19 mouse cellular contexts compared by ENCODE assay signal in the genomic region with DNA sequence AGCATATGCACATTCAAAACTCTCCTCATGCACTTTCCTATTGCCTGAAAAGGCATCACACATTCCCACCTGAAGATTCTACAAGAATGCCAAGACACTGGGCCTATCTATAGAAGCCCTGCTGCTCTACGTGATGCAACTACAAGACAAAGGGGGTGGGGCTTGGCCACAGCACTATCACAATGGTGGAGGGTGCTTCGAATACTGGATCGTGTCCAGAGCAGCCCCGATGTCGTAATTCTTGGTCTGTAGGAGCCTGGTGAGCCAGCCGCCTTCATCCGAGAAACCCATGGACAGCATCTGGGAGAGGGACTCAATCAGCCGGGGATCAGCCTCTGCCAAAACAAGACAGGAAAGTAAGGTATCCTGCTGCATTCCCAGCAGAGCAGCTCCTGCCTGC. TPM values are rescaled to one million over a fixed set of nuclear protein-coding genes. Genes with fewer than 3 reads are reported as not detected.
DNase-seq lines count a peak whose midpoint lies in the region; ATAC-seq and TF ChIP-seq lines count a peak whose summit lies in the region.
"Had no signal": no experiment of that assay in that cellular context is flagged by ENCODE, and none has a peak within 500 bp of the region (broad histone marks: within the 10 kb centered on the region; RNA-seq: fewer than 3 reads in every experiment).

No protein-coding gene starts in this region.

- DNase-seq in liver, adult 2 months (ENCODE audit: extremely low read depth, low read depth, low spot score), result peak; percentile 75
- DNase-seq in adipocyte (ENCODE audit: low spot score), result peak; percentile 49
- DNase-seq in left cerebral cortex, postnatal 4 days, result no peak
- DNase-seq in kidney, adult 2 months, result no peak
- DNase-seq: adrenal gland, postnatal 36 days; cerebellum, adult 9-11 months; embryo, embryonic 11 days; heart, postnatal 36 days; kidney, postnatal 25 days; thymus, postnatal 36 days had no signal

- H3K9me3 ChIP-seq in liver, embryonic 12.5 days (replicated peaks), result no peaks in the 10 kb centered on the region
- no peaks in the 10 kb centered on the region for H3K9me3 ChIP-seq in lung, embryonic 16.5 days (ENCODE audit: control insufficient read depth, low read length)
- H3K9me3 ChIP-seq: forebrain, embryonic 13.5 days; G1E; hindbrain, embryonic 15.5 days had no signal

- no peak overlapping the region for H3K4me2 ChIP-seq in liver, embryonic 12.5 days
- H3K4me2 ChIP-seq in lung, embryonic 16.5 days (ENCODE audit: low read depth, low read length), result no peak overlapping the region
- H3K4me2 ChIP-seq in myocyte (ENCODE audit: low read depth), result no peak overlapping the region
- H3K4me2 ChIP-seq: forebrain, embryonic 13.5 days; heart, embryonic 11.5 days; hindbrain, embryonic 15.5 days had no signal

- intact Hi-C loops in left cerebral cortex, postnatal 4 days (cut with DNase I), result no loop called here

- no peak for TF ChIP-seq POLR2A in liver, adult 2 months (IDR thresholded peaks at IDR 0.05; ENCODE audit: extremely low read depth, insufficient read depth, low read length)
- TF ChIP-seq POLR2A in myocyte (IDR thresholded peaks at IDR 0.05; ENCODE audit: insufficient read length, low read depth), result peak; percentile 33
- TF ChIP-seq POLR2A in kidney, adult 2 months (IDR thresholded peaks at IDR 0.05; ENCODE audit: low read depth, low read length), result no peak

- H3K9ac ChIP-seq in liver, adult 2 months (ENCODE audit: low read depth, low read length), result no peak overlapping the region
- no peak overlapping the region for H3K9ac ChIP-seq in liver, embryonic 12.5 days
- no peak overlapping the region for H3K9ac ChIP-seq in lung, embryonic 16.5 days (ENCODE audit: low read length)
- H3K9ac ChIP-seq: forebrain, embryonic 13.5 days; hindbrain, embryonic 15.5 days had no signal

- H3K4me3 ChIP-seq in liver, adult 2 months (ENCODE audit: insufficient read depth, low read depth, low read length), result no peak overlapping the region
- no peak overlapping the region for H3K4me3 ChIP-seq in liver, embryonic 12.5 days
- no peak overlapping the region for H3K4me3 ChIP-seq in lung, embryonic 16.5 days (ENCODE audit: low read length)
- no peak overlapping the region for H3K4me3 ChIP-seq in myocyte
- H3K4me3 ChIP-seq in kidney, adult 2 months (ENCODE audit: insufficient read depth, low read depth, low read length), result no peak overlapping the region
- H3K4me3 ChIP-seq: forebrain, embryonic 13.5 days; hindbrain, embryonic 15.5 days had no signal

- H3K79me2 ChIP-seq in liver, adult 2 months (ENCODE audit: control insufficient read depth, insufficient read depth, low read length), result no peaks in the 10 kb centered on the region
- peaks cover 11% of the 10 kb centered on the region for H3K79me2 ChIP-seq in myocyte (ENCODE audit: control insufficient read depth, insufficient read depth)

- peaks cover 57% of the 10 kb centered on the region for H3K4me1 ChIP-seq in liver, adult 2 months (ENCODE audit: control insufficient read depth, insufficient read depth, low read length)
- peaks cover 25% of the 10 kb centered on the region for H3K4me1 ChIP-seq in liver, embryonic 12.5 days
- H3K4me1 ChIP-seq in lung, embryonic 16.5 days (replicated peaks; ENCODE audit: control insufficient read depth, insufficient read depth, low read length), result peaks cover 5% of the 10 kb centered on the region; the same call in 1 of the 2 replicates
- peaks cover 3% of the 10 kb centered on the region; the same call in 1 of the 2 replicates for H3K4me1 ChIP-seq in kidney, adult 2 months (ENCODE audit: control insufficient read depth, insufficient read depth, low read length)
- H3K4me1 ChIP-seq: forebrain, embryonic 13.5 days; hindbrain, embryonic 15.5 days had no signal

- 14% methylated on average over 8 of the region's 8 CpGs for WGBS in liver, adult 2 months
- 85% methylated on average over 8 of the region's 8 CpGs for WGBS in liver, embryonic 12.5 days (ENCODE audit: insufficient replicate concordance)
- WGBS in lung, embryonic 16.5 days, result 58% methylated on average over 8 of the region's 8 CpGs
- WGBS in kidney, adult 2 months, result 70% methylated on average over 8 of the region's 8 CpGs

- H3K36me3 ChIP-seq in liver, adult 2 months (ENCODE audit: control insufficient read depth, insufficient read depth, low read length), result peaks cover 50% of the 10 kb centered on the region
- peaks cover 89% of the 10 kb centered on the region for H3K36me3 ChIP-seq in liver, embryonic 12.5 days
- H3K36me3 ChIP-seq in lung, embryonic 16.5 days (ENCODE audit: control insufficient read depth, insufficient read depth, low read length), result peaks cover 59% of the 10 kb centered on the region
- H3K36me3 ChIP-seq in myocyte (ENCODE audit: control insufficient read depth, insufficient read depth), result peaks cover 68% of the 10 kb centered on the region
- peaks cover 30% of the 10 kb centered on the region for H3K36me3 ChIP-seq in kidney, adult 2 months (ENCODE audit: control insufficient read depth, insufficient read depth, low read length)

- no peaks in the 10 kb centered on the region for H3K27me3 ChIP-seq in liver, adult 2 months (ENCODE audit: control insufficient read depth, insufficient read depth, low read length)
- H3K27me3 ChIP-seq in liver, embryonic 12.5 days (replicated peaks), result no peaks in the 10 kb centered on the region
- no peaks in the 10 kb centered on the region for H3K27me3 ChIP-seq in lung, embryonic 16.5 days (ENCODE audit: control insufficient read depth, insufficient read depth, low read depth, low read length)
- no peaks in the 10 kb centered on the region for H3K27me3 ChIP-seq in myocyte (ENCODE audit: control insufficient read depth, insufficient read depth, insufficient read length)
- no peaks in the 10 kb centered on the region for H3K27me3 ChIP-seq in kidney, adult 2 months (replicated peaks; ENCODE audit: control insufficient read depth, insufficient read depth, low read length)
- H3K27me3 ChIP-seq: forebrain, embryonic 13.5 days; hindbrain, embryonic 15.5 days had no signal

- ATAC-seq in liver, embryonic 12.5 days, result no peak
- peak; percentile 85 for ATAC-seq in lung, embryonic 16.5 days (ENCODE audit: low read depth)
- ATAC-seq: CD4-positive, CD25-positive, alpha-beta regulatory T cell, adult 4 months; forebrain, embryonic 13.5 days; intestine, postnatal 0 days had no signal

- no peak for TF ChIP-seq CTCF in liver, adult 2 months (IDR thresholded peaks at IDR 0.05; ENCODE audit: low read depth, low read length)
- no peak for TF ChIP-seq CTCF in kidney, adult 2 months (conservative IDR thresholded peaks at IDR 0.05; ENCODE audit: insufficient read depth, insufficient read length, low read depth, low read length)

- no peak overlapping the region for H3ac ChIP-seq in myocyte (ENCODE audit: control insufficient read depth, insufficient read length)

- H3K27ac ChIP-seq in liver, adult 2 months (replicated peaks; ENCODE audit: insufficient read depth, low read depth, low read length), result peak overlapping the region; percentile 86
- H3K27ac ChIP-seq in liver, embryonic 12.5 days, result no peak overlapping the region
- H3K27ac ChIP-seq in lung, embryonic 16.5 days (ENCODE audit: low read length), result peak overlapping the region; percentile 71
- no peak overlapping the region for H3K27ac ChIP-seq in kidney, adult 2 months (ENCODE audit: insufficient read depth, low read depth, low read length)
- H3K27ac ChIP-seq: forebrain, embryonic 13.5 days; hindbrain, embryonic 15.5 days had no signal

TF ChIP-seq in myocyte, 11 proteins besides CTCF, POLR2A, EP300 and RAD21 (continues in another document):
- no peak for TF ChIP-seq REST (IDR thresholded peaks at IDR 0.05; ENCODE audit: insufficient read depth, insufficient read length)
- no peak for TF ChIP-seq USF1 (IDR thresholded peaks at IDR 0.05; ENCODE audit: low read depth)
- no peak for TF ChIP-seq CEBPB (IDR thresholded peaks at IDR 0.05; ENCODE audit: insufficient read depth, poor library complexity, severe bottlenecking)
- no peak for TF ChIP-seq MYOG (IDR thresholded peaks at IDR 0.05; ENCODE audit: control insufficient read depth in 1 of 3, insufficient read depth in 1 of 3, insufficient read length in 2 of 3, low read depth in 2 of 3)
- no peak for TF ChIP-seq E2F4 (IDR thresholded peaks at IDR 0.05; ENCODE audit: insufficient read depth)
- no peak for TF ChIP-seq MAX (IDR thresholded peaks at IDR 0.05; ENCODE audit: low read depth)
- no peak for TF ChIP-seq SRF (IDR thresholded peaks at IDR 0.05; ENCODE audit: control insufficient read depth, insufficient read length, low read depth)

RNA-seq across cellular contexts. Expression of gene Sqstm1, which starts 10.0 kb away (rescaled TPM):
- 252 and 333 TPM in 2 replicates for total RNA-seq in liver, adult 2 months (2014; rRNA removed)
- 254 and 299 TPM in 2 replicates for polyA plus RNA-seq in liver, adult 2 months (2012; rRNA removed)
- 143 and 152 TPM in 2 replicates for polyA plus RNA-seq in liver, embryonic 12.5 days (2016; fragmentation: Nextera tagmentation; extraction: Ambion mirVana)
- polyA plus RNA-seq in lung, embryonic 16.5 days (2015; fragmentation: Nextera tagmentation; extraction: Ambion mirVana), result 257 and 295 TPM in 2 replicates
- polyA plus RNA-seq in myocyte (2012; fragmentation: generic; extraction: Trizol), result 873 TPM
- total RNA-seq in left cerebral cortex, postnatal 4 days (2021), result 100 to 1,000 TPM; 262 to 293 TPM
- 337 and 344 TPM in 2 replicates for polyA plus RNA-seq in kidney, adult 2 months (2012; rRNA removed)

RNA-seq across cellular contexts. Expression of gene Mgat4b, which starts 10.1 kb away (rescaled TPM):
- 9.8 and 16.5 TPM in 2 replicates for total RNA-seq in liver, adult 2 months (2014; rRNA removed)
- 26.3 and 28.8 TPM in 2 replicates for polyA plus RNA-seq in liver, adult 2 months (2012; rRNA removed)
- polyA plus RNA-seq in liver, embryonic 12.5 days (2016; fragmentation: Nextera tagmentation; extraction: Ambion mirVana), result 29.1 and 30.7 TPM in 2 replicates
- 5.8 and 7.3 TPM in 2 replicates for polyA plus RNA-seq in lung, embryonic 16.5 days (2015; fragmentation: Nextera tagmentation; extraction: Ambion mirVana)
- 89.2 TPM for polyA plus RNA-seq in myocyte (2012; fragmentation: generic; extraction: Trizol)
- 100 to 1,000 TPM; 179 to 189 TPM for total RNA-seq in left cerebral cortex, postnatal 4 days (2021)
- 85.4 and 105 TPM in 2 replicates for polyA plus RNA-seq in kidney, adult 2 months (2012; rRNA removed)

RNA-seq across cellular contexts. Expression of gene Mrnip, which starts 26.4 kb away (rescaled TPM):
- total RNA-seq in liver, adult 2 months (2014; rRNA removed), result 8.5 and 9.3 TPM in 2 replicates
- polyA plus RNA-seq in liver, adult 2 months (2012; rRNA removed), result 9.3 and 9.9 TPM in 2 replicates
- polyA plus RNA-seq in liver, embryonic 12.5 days (2016; fragmentation: Nextera tagmentation; extraction: Ambion mirVana), result 8.6 and 8.7 TPM in 2 replicates
- 16.1 and 19.5 TPM in 2 replicates for polyA plus RNA-seq in lung, embryonic 16.5 days (2015; fragmentation: Nextera tagmentation; extraction: Ambion mirVana)
- polyA plus RNA-seq in myocyte (2012; fragmentation: generic; extraction: Trizol), result 7.8 TPM
- total RNA-seq in left cerebral cortex, postnatal 4 days (2021), result 10 to 100 TPM; 19.1 to 20.3 TPM
- polyA plus RNA-seq in kidney, adult 2 months (2012; rRNA removed), result 21.0 and 21.1 TPM in 2 replicates

RNA-seq across cellular contexts. Expression of gene Ltc4s, which starts 37.8 kb away (rescaled TPM):
- 0.27 and 0.28 TPM in 2 replicates for total RNA-seq in liver, adult 2 months (2014; rRNA removed)
- polyA plus RNA-seq in liver, adult 2 months (2012; rRNA removed), result 2.1 and 3.2 TPM in 2 replicates
- polyA plus RNA-seq in liver, embryonic 12.5 days (2016; fragmentation: Nextera tagmentation; extraction: Ambion mirVana), result 0.87 and 1.0 TPM in 2 replicates
- 2.7 and 3.6 TPM in 2 replicates for polyA plus RNA-seq in lung, embryonic 16.5 days (2015; fragmentation: Nextera tagmentation; extraction: Ambion mirVana)
- polyA plus RNA-seq in myocyte (2012; fragmentation: generic; extraction: Trizol), result 1.8 TPM
- total RNA-seq in left cerebral cortex, postnatal 4 days (2021), result 1 to 10 TPM; 3.1 to 4.1 TPM
- polyA plus RNA-seq in kidney, adult 2 months (2012; rRNA removed), result 33.8 and 46.3 TPM in 2 replicates
- total RNA-seq: G1E had no signal
- polyA plus RNA-seq: CD4-positive, CD25-positive, alpha-beta regulatory T cell, adult 4 months; G1E had no signal

Comparison
In these comparisons a context has a peak if more than half of its experiments do, and no peak if none do; other contexts are left out.
1. H3K27ac ChIP-seq: peak in liver, adult 2 months (single experiment) and lung, embryonic 16.5 days (single experiment); none in liver, embryonic 12.5 days (single experiment) and kidney, adult 2 months (single experiment).
2. DNase-seq: peak in liver, adult 2 months (single experiment) and adipocyte (single experiment); none in left cerebral cortex, postnatal 4 days (single experiment) and kidney, adult 2 months (single experiment).